Mouse (Mus musculus): Measurements from ENCODE around the gene Pla2g10.
"Not testable (repeated sequence)": the region's sequence is repeated elsewhere in the genome, so short reads cannot be mapped to it uniquely, and the experiment has no call there.

Gene Pla2g10

DNA sequence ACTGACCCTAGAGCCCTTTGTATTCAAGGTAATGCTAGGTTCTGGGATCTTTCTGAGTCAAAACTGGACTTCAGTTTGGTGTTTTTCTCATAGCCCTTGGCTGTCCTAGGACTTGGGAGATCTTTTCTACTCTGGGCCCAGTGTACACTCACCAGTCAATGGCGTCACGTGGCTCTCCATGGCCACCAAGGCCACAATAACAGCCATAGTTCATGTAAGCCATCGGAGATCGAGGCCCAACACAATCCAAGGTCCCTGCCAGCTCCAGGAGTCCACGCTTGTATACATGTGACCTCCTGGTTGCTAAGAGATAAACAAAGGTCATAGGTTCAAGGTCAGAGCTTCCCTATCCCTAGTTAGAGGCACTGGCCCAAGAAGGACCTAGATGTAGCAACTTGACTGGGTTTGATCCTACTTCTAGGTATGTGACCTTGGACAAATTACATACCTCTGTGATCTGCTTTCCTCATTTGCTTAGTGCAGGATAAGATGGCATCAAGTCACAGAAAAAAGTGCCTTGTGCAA lies 2.9 kb downstream of the Pla2g10 start:
- DNase-seq, result no peak

DNA sequence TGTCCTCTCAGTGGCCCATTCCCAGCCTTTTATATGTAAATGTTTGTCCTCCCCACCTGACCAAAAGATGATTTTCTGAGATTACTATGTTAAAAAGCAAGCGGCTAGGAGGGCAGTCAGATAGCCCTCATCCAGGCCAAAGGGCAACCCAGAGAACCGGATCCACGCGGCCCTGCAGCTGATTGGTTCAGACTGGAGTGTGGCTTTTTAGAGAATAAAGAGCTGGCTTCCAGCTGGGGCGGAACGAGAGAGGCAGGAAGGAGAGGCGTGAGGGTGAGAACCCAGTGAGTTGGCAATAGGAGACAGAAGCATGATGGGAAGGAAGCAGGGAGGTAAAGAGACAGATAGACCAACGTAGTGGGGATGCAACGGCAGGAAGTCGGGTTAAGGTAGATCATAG lies 7.8 kb downstream of the Pla2g10 start:
- peak; percentile 6 for DNase-seq

DNA sequence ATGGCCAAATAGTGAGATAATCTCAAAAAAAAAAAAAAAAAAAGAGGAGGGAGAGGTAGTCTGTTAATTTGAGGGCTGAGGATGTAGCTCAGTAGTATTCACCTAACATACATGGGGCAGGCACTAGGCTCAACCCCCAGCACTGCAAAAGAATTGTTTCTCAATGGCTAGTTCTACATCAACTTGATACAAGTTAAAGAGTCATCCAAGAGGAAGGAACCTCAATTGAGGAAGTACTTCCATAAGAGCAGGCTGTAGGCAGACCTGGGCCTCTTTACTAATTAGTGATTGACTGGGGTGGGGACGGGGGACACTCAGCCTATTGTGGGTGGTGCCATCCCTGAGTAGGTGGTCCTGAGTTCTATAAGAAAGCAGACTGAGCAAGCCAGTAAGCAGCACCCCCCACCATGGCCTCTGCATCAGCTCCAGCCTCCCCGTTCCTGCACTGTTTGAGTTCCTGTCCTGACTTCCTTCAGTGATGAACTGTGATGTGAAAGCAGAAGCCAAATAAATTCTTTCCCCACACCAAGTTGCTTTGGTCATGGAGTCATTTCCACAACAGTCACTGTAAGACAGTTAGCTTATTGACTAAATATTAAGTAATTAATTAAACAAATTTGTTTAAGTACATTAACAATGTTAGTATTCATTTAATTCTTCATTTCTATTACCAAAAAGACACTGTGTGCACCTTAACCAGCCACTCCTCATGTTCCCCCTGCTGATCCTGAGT lies 13.8 kb downstream of the Pla2g10 start:
- DNase-seq, result no peak

DNA sequence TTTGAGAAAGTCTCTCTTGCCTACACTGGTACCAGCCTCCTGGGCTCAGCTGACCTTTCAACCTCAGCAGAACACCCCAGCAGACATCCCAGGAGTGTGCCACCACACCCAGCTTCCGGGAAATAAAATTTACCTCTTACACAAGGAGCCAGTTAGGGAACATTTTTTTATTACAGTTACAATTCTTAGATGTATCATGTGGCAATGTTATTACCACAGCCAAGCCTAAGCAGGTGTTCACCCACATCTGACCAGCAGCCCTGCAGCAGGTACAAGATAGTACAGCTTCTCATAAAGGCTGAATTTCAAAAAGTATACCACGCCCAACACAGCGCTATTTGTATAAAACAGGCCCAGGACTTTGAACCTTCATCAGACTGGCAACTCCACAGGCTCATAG lies 15.9 kb downstream of the Pla2g10 start:
- no peak for DNase-seq

DNA sequence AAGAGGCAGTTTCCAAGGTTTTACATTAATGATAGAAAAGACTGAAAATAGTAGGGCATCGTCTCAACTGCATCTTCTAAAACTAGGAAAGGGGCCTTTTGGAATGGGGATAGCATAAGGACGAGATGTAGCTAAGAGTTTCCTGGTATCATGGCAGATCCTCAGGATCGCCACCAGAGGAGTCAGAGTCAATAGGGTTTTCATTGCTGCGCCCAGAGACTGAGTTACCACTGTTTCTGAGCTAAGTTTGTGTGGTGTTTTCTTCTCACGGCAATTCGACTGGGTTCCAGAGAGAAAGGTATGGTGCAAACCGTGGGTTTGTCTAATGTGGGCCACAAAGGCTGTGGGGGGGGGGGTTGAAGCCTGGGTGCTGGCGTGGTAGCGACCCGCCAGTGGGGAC lies 26.1 kb downstream of the Pla2g10 start:
- DNase-seq, result no peak

DNA sequence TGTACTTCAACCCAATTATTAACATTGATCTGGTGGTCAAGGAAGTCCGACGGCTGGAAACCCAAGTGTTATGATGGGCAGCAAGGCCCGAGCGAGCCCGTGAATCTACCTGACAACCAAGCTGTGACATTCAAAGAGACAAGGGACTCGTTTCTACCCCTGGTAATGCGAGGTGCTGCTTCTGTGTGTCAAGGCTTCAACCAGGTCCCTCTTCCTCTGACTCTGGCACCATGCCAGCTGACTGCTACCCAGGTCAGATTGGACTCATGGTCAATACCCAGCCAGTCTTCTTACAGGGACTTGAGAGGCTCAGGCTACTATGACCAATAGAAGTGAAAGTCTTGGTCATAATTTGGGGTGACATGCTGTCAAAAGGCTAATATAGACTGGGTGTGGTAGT lies 28.6 kb downstream of the Pla2g10 start:
- peak; percentile 4 for DNase-seq

DNA sequence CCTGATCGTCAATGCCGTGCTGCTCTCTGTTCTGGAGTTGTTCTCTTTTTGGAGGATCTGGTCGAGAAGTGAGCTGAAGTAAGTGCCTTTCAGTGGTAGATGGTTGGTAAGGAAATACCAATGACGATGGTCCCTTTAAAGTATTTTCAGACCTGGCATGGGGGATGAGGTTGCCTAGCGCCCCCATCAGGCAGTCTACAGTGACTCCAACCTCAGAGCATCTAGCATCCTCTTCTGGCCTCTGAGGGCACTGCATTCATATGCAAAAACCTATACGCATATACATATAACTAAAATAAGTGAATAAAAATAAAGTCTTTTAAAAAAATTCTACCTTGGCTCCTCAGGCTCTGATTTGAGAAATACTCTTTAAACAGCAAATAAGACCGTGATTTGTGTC lies 31.8 kb downstream of the Pla2g10 start:
- DNase-seq, result no peak

DNA sequence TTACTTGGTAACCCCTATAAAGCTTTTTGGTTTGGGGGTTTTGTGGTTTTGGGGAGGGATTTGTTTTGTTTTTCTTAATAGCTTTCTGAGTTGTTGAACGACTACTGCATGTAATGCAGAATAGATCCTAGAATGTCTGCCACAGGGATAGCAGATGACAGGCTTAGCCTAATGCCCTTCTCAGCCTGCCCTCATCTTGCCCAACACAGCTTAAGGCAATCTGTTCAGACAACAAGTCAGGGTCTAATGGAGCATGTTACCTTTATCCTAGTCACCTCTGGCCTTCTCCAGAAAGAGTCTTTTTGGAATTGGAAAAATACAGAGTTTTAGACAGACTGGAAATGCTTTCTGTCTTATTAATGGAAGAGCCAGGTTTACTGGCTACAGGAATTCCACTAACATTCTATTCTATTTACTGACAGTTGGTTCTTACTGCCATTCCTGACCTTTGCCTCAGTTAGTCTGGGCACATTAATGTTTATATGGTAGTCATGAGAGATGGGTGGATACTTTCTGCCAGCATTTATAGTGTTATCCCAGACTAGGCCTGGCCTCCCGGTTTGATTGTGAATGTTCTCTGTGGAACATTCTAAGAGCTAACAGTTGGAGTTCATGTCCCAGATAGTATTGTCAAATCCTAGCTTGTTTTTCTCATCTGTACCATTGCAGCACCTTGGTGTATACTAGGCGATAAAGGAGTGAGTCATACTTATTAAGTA lies 52.0 kb downstream of the Pla2g10 start:
- DNase-seq, result no peak

DNA sequence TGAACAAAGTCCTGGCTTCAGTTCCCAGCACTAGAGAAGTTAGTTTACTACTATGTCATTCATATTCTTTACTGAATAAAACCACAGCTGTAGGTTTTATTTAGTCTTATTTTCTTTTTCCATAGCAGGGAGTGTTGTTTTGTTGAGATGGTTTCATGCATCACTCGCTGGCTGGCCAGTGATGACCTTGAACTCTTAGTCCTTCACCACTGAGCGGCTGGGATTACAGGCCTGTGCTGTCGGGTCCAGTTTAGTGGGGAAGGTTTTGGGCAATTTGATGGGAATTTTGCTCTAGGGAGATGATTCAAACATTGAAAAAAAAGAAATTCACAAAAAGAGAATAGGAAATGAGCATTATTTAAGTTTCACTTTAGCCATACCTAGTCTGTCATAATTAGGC lies 56.3 kb downstream of the Pla2g10 start:
- no peak for DNase-seq

DNA sequence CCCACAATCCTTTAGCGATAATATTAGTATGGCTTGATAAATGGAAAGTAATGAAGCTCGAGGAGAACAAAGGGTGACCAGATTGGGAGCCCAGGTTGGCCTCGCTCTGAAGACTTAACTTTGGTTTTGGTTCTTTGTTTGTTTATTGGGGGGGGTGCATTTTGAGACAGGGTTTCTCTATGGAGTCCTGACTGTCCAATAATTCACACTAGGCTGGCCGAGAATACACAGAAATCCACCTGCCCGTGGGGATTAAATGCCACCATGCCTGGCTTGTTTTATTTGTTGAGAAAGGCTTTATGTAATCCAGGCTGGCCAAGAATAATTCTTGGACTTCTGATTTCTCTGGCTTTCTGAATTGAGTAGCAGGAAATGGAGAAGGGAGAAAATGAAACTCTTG lies 57.7 kb downstream of the Pla2g10 start:
- no peak for DNase-seq

DNA sequence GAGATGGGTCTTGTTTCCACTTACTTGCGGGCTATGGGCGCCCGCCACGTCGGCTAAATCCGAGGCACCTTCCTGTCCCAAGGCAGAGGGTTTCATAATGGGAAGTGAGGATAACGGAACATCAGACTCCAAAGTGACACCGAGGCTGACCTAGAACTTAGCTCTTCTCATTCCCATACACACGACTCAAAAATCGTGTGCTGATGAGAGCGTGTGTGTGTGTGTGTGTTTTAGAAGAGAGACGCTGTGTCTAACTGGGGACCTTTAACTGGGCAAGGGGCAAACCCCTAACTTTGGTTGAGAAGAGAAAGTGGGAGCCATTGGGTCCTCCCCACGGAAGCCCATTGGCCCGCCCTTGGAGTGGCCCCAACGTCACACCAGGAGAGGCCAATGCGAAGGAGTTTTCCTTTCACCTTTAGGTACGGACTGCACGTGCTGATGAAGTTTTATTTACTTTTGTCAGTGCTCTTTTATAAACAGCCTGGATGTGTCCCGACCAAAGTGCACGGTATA lies 58.3 kb downstream of the Pla2g10 start:
- DNase-seq, result peak; percentile 83

DNA sequence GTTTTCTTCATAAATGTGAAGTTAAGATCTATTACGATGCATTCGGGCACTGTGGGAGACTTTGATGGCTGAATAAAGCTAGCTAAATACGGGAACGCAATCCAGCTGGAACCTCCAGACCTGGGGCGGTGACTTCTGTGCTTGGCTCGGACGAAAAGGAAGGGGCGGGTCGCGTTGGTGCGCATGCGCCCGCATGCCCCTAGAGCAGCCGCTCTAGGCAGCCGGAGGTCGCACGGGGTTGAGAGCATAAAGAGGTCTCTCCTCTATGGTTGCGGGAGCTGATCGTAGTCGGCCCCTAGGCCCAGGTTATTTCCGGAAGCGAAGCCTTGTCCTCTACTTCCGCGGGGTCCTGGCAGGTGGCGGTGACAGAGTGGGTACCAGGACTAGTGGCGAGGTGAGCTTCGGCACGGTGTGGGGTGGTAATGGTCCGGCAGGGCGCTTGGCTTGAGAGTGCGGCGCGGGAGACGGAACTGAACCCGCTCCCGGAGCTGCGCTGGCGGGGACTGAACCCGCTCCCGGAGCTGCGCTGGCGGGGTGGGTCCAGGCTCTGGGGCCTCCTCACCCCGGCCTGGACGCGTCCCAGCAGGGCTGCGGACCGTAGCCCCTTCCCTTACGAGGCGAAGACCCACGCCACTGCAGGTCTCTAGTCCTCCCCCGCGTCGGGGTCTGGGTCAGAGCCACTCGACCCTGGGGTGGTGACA lies 58.9 kb downstream of the Pla2g10 start, which contains the start of the genes Bfar and 3110001I22Rik:
Gene Bfar, plus strand, starts transcription at position 174 of the 701 bp plus-strand sequence.
Gene 3110001I22Rik, plus strand, starts transcription at position 245 of the 701 bp plus-strand sequence.
- peak; percentile 94 for DNase-seq

DNA sequence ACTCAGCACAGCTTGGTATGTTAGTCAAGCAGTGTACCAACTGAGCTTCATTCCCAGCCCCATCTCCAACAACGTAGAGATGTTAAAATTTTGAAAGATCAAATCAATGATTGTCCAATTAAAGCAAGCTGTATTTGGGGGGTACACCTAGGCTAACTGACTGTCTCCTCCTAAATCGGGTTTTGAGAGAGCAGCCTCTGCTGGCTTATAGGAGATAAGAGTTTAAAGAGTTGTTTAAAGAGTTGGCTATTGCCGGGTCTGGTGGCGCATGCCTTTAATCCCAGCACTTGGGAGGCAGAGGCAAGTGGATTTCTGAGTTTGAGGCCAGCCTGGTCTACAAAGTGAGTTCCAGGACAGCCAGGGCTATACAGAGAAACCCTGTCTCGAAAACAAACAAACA lies 59.9 kb downstream of the Pla2g10 start:
- not testable (repeated sequence) for DNase-seq

DNA sequence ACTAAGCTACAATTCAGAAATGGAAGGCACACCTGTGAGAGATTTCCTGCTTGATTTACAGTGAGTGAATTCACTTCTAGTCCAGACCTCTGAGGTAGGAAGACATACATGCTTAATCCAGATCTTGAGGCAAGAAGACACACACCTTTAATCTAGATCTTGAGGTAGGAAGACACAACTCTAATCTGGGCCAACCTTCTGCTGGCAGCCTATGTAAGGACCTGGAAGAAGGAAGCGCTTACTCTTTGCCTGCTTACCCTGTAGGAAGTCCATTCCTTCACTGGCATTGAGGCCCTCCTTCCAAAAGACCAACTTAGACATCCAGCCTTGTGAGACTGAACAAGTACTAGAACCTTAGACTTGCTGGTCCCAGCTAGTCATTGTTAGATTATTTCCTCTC lies 61.5 kb downstream of the Pla2g10 start:
- DNase-seq, result no peak

DNA sequence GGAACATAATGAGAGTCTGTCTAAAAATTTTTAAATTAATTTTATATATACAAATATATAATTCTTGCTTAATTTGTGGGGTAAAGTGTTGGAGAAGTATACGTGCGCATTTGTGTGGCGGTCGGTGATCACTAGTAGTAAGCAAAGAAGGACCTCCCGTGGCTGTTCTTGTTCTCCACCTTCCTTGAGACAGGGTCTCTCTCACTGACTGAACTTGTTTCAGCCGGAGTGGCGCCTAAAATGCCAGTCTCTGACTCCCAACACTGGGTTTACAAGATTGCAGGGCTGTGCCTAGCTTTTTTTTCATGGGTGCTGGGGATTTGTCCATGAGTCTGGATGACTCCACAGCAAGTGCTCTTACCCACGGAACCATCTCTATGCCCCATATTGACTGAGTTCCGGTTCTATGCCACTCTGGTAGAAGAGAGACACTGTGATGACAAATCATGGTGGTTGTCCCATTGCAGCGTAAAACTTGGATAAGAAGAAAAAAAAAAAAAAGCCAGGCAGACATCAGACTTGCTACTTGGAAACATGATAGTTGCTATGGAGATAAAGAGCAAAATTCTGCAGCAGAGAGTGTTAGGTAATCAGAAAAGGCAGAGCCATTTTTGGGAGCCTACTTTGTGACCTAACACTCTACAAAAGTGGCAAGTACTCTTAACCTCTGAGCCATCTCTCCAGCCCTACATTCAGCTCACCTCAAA lies 62.2 kb downstream of the Pla2g10 start:
- DNase-seq, result no peak

DNA sequence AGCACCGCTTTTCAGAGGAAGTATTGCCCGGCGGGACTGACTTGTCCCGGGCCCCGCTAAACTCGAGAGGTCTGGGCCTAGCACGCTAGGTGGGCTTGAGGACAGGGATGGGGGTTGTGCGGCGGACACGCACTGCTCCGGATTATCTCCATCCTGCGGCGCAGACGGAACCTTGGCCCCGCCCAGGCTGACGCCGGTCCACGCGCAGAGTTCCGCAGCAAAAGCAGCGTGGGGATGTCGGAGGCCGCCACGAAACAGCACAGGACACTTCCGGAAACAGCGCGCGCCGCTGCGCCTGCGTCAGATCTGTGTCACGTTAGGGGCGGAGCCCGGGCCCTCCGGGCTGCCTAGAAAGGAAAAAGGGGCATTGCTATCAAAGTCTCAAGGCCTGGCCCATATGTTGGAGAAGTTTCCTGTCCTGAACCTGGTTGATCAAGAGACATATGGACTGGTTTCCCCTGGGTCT lies 62.9 kb downstream of the Pla2g10 start, which contains the start of gene Parn:
Gene Parn, minus strand, starts transcription at position 293 of the 466 bp plus-strand sequence.
- peak; percentile 96 for DNase-seq
